Mouse (Mus musculus): ENCODE measurements around the gene Tmem167b.

The Tmem167b gene

GRCm38 (mm10) chr3:108537303-108537702, 25.0 kb downstream of the Tmem167b start:
- peak; percentile 73 for DNase-seq (ENCODE audit: low spot score)

GRCm38 (mm10) chr3:108536517-108537260, 25.6 kb downstream of the Tmem167b start, which contains the start of gene 5330417C22Rik:
Gene 5330417C22Rik (minus strand): TSS chr3:108536536.
- DNase-seq (ENCODE audit: low spot score): peak; percentile 26

GRCm38 (mm10) chr3:108535896-108536516, 26.3 kb downstream of the Tmem167b start:
- DNase-seq (ENCODE audit: low spot score): no peak

- no peak for DNase-seq (ENCODE audit: low spot score)
Observed at GRCm38 (mm10) chr3:108533951-108534350, 28.3 kb downstream of the Tmem167b start, which contains the start of gene 1700013F07Rik. Gene 1700013F07Rik (plus strand): TSS chr3:108534150.

GRCm38 (mm10) chr3:108533114-108533885, 29.0 kb downstream of the Tmem167b start:
- DNase-seq (ENCODE audit: low spot score): peak; percentile 40

- DNase-seq (ENCODE audit: low spot score): no peak
Observed at GRCm38 (mm10) chr3:108528489-108528888, 33.8 kb downstream of the Tmem167b start.

- DNase-seq (ENCODE audit: low spot score): no peak
Observed at GRCm38 (mm10) chr3:108523415-108523814, 38.9 kb downstream of the Tmem167b start.

GRCm38 (mm10) chr3:108518276-108518675, 44.0 kb downstream of the Tmem167b start:
- DNase-seq (ENCODE audit: low spot score): no peak

GRCm38 (mm10) chr3:108513465-108513864, 48.8 kb downstream of the Tmem167b start:
- no peak for DNase-seq (ENCODE audit: low spot score)

- no peak for DNase-seq (ENCODE audit: low spot score)
Observed at GRCm38 (mm10) chr3:108510716-108511483, 51.4 kb downstream of the Tmem167b start.

- DNase-seq (ENCODE audit: low spot score): no peak
Observed at GRCm38 (mm10) chr3:108510156-108510555, 52.1 kb downstream of the Tmem167b start.

- DNase-seq (ENCODE audit: low spot score): no peak
Observed at GRCm38 (mm10) chr3:108508745-108509474, 53.4 kb downstream of the Tmem167b start.
